Mouse (Mus musculus) WW6 (cell line): ENCODE measurements at regions not wholly inside any gene's neighbourhood (a gene's known extent, or its start where the extent isn't known, plus 50 kb on each side); places are given as distances from the start of the nearest gene placed in this dataset.

ENCODE experiments used
- DNase-seq: peaks from one replicate; pipeline ENCODE4 v3.0.0-alpha.2; 2013; ENCODE audit warnings: low read depth, low spot score

DNA sequence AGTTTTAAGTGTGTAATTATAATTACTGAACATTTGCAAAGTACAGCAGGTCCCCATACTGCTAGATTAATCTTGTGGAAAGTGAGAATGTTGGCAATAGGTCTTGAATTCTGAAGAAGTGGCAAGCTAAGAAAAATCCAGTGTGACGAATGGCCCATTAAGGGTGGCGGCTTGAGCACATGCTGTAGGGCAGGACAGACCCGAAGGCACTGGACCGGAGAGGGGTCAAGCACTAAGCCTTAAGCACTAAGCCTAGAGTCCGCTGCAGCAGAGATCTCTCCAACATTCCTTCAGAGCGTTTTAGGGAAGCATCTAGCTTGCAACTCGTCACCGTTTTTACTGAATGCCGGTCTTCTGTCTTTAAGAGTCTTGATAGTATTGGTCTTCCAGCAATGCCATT is 105.6 kb downstream of the Aldh8a1 start:
- DNase-seq: no peak

DNA sequence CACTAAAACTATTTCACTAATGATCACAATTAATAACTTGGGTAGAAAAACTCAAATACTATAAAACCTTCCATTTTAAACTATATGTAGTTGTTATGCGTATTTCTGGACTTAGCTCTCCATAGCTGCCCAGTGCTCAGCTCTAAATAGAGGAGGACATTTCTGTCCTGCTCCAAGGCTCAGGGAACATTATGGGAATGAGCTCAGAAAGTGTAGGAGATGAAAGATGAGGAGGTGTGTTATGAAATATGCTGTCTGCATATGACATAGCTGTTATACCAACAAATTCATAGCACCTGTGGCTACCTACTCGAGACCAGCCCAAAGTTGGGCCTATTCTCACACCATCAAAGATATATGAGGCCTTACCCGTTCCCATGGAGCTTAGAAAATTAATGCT is 106.3 kb downstream of the Aldh8a1 start:
- DNase-seq: no peak

DNA sequence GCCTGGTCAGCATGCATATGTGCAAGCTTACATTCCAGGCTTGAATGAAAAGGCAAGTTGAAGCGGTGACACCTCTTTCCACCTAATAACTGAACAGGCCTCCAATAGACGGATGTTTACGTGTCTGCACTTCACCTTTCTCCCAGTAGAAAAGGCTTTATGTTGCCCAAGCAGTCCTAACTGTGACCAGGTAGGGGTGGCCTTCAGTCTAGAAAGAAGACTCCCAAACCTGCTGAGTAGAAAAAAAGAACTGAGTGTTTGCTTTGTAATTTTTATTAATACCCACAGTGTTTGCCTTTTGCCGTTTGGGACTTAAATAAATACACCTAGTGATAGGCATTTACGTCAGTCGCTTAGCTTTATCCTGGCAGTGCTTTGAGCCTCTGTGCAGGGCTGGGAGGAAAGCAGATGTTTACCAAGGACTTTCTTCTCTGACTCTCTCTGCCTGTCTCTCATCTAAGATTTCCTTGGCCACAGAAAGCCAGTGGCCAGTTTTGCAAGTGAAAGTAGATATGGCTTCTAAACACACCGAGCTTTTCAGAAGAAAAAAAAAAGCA is 104.5 kb upstream of the 1700020N01Rik start:
- no peak for DNase-seq

DNA sequence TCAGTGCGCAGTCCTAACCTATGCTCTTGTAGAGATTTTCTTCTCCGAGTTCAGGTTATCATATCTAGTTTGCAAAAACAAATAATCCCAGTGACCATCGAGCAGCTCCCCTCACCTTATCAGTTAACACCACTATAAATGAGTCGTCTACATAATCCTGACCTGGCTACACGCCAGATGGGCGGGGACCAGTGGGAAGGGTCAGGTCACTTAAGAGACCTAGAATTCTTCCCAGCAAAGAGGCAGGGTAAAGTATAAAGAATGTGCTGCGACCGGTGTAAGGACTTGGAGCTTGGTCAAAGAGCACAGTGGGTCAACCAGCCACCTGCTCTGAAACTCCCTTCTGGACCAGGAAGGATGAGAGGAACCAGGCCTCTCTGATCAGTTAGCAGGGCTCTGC is 102.0 kb upstream of the 1700020N01Rik start:
- DNase-seq: no peak

DNA sequence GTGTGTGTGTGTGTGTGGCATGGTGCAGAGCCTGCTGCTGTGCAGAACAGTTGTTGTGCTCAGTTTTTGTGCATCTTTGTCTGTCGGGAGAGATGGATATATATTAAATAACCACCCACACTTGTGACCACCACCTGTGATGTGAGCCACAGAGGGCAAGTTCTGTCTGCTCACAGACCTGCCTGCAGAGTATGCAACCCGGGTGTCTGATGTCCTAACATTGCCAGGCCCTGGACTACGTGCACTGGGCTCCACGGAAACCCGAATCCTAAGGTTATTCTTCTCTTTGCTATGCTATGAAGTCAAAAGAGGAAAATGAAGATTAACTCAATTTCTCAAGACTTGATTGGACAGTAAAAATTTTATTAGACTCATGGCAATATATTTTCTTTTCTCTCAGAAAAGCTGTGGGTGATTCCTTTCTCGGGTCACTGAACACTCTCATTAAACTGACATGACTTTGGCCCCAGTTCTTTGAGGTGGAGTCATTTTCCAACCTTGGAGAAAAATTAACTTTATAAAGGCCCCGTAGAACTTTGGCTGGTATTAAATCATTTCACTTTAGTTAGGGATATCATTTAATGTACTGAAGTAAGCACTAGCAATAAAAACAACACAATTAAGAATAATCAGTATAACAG is 100.6 kb upstream of the 1700020N01Rik start:
- no peak for DNase-seq

DNA sequence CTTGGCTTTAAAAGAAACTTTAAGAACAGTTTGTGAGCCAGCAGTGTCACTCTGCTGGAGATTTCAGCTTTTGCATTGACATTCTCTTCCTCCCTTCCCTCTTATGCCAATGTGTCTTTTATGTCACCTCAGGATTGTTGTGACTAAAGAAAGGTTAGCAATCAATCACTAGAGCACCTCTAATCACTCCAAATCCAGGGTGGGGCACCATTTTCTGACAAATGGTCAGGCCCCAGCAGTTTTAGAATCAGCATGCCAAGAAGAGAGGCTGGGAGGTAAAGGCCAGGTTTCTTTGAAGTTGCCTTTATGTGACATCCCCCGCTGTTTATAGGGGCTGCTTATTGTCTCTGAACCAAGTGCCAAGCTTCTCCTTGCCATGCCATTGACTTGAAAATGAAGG is 98.4 kb upstream of the 1700020N01Rik start:
- peak; percentile 29 for DNase-seq

DNA sequence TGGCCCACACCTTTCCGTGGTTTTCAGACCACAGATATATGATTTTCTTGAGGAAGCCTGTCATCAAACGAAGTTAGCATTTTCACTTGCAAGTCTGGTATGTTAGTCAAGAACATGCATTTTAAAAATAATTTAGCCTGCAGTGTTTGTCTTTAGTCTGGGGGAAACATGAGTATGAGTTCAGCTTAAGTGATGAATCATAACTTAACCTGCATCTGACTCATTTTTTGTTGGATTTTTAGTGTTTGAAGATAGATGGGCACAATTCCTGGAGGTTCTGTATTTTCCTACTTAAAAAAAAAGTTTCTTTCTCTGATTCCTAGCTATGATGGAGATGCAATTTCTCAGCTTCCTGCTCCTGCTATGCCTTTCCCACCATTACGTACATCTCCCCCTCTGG is 95.8 kb upstream of the 1700020N01Rik start:
- DNase-seq: no peak

DNA sequence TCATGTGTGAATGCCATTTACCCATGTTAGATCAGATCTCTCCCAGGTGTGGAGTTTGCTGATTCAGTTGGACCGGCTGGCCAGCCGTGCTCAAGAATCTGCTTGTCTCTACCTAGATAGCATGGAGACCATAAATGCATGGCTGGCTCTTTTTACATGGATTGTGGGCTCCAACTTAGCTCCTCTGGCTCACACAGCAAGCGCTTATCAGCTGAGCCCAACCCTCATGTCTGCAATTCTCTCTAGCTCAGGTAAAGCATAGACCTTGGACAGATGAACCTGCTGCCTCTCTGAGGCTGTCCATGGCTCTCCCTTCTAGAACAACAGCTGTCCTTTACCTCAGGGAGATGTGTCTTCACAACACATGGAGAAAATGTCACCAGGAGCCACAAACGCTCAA is 94.8 kb upstream of the 1700020N01Rik start:
- no peak for DNase-seq

DNA sequence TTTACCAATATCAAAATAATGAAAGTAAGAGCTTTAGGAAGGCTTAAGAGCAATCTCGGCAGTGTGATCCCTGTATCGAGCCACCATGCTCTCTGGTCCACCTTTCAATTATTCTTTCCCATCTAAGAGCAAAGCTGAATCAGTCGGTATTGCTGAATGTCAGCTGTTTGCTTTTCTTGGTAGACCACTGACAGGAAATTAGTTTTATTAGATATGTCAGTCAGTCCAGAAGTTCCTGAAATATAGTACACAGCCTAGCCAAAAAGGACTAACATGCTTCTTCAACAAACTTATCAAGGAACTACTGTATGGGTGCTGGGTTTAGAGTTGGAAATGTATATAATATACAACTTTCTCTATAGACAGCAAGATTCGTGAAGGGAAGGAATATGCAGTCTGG is 91.3 kb upstream of the 1700020N01Rik start:
- no peak for DNase-seq

DNA sequence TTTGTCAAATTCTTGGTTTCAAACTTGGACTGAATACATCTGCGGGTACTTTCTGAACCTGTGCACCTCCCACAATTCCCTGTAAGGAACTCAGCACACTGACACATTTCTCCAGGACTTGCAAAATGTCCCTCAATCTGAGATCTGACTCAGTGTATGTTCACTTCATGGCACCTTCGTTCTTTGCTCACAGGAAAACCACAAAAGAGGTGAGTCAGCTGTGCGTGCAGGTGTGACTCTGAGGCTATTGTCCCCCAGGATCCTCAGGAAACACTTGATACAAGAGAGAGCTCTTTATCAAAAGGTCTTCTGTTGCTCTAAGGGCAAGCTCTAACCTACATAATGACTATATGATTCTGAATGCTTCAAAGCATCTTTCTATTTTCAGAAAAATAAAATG is 88.5 kb upstream of the 1700020N01Rik start:
- no peak for DNase-seq

DNA sequence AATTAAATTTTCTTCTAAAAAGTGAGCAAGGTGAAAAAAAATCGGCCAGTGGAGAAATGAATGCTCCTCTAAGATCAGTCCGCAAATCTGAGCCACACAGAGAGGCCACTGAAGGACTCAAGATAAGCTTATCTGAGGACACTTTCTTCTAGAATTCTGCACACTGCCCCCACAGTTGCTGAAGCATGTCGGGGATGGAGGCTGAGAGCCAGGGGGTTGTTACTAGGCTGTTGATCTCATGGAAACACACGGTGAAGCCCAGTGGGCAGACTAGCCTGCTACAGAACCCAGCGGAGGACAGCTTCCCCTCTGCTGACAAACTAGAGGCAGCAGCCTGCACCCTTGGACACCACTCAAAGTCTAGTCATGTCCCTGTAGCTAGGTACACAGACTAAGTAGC is 81.6 kb upstream of the 1700020N01Rik start:
- no peak for DNase-seq

DNA sequence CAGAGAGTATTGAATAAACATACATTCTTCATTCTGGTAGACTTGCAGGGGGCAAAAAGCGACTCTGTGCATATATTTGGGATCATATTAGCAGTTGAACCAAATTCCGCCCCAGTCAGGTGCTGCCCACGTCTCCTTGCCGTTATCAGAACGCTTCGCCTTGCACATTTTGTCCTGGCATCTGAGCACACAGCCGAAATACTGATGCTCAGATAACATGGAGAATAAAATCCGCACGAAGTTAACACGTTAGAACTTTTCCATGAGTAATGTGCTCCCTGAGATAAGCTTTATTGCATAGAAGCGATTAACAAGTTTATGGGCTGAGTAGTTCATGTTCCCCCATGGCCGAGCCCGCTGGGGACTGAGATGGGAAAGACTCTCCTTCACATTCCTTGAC is 80.5 kb upstream of the 1700020N01Rik start:
- DNase-seq: no peak

DNA sequence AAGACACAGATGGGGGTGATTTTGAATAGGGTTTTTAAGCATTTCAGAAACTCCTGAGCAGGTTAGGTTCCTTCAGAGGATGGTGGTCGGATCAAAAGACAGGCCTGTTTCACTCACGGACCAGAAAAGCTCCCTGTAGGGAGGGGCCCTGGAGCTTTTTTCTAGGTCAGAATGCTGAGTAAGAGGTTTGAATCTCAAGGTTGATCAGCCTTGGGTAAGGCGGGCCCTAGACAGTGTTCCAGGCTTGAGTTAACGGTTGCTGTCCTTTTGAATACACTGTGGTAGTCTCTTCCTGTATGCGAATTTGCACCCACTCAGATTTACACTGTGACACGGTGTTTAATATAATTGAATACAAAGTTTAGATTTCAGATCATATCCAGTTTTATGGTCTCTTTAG is 75.2 kb upstream of the 1700020N01Rik start:
- no peak for DNase-seq

DNA sequence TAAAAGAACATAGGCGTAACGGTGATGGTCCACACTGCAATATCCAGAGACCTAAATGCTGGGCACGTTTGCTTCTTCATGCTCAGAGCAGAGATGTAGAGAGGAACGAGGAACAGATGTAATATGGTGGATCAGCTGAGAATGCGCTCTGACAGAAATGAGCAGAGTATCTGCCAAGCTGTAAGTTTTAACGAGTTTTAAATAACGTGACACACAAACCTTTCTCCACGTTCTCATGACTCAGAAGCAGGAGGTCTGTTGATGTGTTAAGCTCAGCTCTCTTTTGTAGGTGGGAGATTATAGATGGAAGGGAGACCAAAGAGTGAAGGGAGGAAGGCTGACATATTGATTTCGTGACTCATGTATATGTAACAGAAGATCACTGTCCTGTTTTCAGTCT is 72.1 kb upstream of the 1700020N01Rik start:
- no peak for DNase-seq

DNA sequence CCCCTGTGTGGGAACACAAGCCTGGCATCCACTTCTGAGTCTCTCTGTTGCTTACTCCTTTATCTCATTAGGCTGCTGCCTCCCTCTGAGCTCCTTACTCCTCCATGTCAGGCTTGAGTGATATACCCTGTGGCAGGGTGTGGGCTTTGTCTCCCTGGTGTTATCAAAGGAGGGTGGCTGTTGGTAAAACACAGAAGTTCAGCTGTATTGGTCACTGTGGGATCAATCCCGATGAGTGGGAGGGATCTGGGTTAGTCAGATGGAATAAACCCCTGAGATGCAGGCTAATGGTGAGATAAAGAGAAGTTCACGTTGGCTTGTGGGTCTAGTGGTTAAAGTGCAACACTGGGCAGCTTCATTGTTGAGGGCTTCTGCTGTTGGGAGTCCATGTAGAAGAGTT is 67.4 kb upstream of the 1700020N01Rik start:
- DNase-seq: no peak

DNA sequence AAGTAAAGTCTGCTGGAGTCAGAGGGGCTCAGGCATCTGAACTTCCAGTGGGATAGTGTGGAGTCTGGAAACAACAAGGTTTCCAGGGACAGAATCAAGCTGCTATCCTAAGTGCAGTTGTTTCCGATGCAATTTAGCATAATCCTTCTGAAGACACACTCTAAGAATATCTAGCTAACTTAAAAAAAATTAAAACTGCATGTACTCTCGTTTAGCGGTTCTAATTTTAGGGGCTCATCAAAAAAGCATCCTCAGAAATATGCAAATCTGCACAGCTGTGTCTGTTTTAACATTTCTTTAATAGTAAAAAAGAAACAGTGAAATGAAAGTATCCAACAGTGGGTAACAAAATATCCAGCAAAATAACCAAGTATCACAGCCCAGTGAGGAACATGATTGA is 64.5 kb upstream of the 1700020N01Rik start:
- DNase-seq: no peak

DNA sequence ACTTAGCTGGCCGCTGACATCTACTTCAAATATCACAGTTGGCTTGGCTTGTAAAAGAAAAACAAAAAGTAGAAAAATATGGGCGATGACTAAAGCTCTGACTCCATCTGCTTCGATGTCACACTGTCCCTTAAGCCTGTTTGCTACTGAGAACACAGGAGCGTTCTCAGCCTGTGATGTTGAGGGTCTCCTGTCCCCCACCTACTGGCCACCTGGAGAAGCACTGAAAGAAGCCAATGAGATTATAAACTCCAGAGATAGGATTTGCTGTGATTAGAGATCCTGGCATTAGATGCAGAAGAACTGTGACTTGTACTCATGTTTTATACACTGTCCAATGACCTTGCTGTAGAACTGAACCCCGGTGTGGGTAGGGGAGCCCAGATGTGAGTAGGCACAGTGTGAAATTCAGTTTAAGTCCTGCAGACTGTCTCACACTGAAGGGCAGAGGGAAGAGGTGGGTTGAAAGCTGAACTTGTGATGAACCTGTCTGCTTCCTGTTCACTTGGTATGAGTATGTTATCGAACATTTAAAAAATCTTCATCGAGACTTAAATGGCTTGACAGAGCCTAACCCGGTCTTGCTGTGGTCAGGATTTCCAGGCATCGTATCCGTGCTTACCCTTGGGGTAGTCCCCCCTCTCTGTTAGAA is 63.7 kb upstream of the 1700020N01Rik start:
- no peak for DNase-seq

DNA sequence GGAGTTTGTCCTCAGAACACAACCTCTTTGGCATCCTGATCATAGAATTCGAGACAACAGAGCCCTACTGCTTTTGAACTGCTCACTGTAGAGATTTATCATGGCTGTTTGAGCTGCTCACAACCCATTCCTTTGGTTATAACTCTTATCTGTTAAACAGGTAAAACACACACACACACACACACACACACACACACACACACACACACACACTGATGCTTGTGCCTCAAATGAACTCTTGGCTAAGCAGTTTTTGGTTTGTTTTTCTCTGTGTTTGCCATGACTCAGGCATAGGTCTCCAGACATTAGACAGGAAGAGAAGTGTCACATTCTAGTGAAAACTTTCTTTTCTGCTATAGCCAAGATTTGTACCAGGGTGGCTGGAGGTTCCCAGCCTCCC is 60.8 kb upstream of the 1700020N01Rik start:
- no peak for DNase-seq

DNA sequence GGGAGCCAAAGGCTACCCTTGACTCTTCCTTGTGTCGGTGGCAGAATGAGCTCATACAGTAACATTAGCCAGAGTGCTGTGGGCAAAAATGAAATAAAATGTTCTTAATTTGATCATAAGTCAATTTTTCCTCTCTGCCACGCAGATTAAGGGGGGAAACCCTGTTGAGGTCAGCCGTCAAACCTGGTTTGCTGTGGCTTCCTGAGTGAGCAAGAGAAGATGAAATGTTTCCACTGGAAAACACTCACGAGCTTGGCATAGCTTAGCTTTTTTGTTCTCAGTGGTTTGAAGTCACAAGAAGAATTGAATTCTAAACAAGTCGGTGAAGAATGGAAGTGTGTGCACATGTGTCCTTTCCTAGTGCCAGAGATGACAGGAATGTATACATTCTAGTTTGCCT is 57.3 kb upstream of the 1700020N01Rik start:
- DNase-seq: no peak

DNA sequence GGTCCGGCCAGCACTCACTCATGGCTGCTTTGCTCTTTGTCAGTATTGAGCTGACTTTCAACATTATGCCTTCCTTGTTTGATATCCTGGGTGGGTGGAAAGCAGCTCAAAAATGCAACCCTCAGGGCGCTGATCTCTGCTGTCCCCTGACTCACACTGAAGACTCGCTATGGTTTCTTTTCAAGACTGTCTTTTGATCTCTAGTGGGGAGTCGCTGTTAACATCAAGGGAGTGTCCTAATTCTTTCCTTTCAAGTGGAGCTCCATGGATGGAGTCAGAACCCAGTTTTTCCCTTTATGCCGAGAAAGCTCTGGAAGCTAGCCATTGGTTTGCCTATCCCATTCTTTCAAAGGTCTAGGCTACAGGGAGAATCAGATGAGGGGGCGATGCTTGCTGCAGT is 54.5 kb upstream of the 1700020N01Rik start:
- DNase-seq: no peak
